Mouse (Mus musculus) liver, adult 2 months (tissue): Measurements from ENCODE around the gene Msh6. TPM values are rescaled to one million over a fixed set of nuclear protein-coding genes. Genes with fewer than 3 reads are reported as not detected.
A peak's percentile ranks its signal among the peaks of the same experiment; 100 is the strongest.
"Not testable (repeated sequence)": the region's sequence is repeated elsewhere in the genome, so short reads cannot be mapped to it uniquely, and the experiment has no call there.

Experiments used
- DNase-seq: peaks from one replicate; pipeline ENCODE4 v3.0.0-alpha.2; 2011; ENCODE audit warnings: low read depth, low spot score; ENCODE audit errors: extremely low read depth
- H3K27ac ChIP-seq: fragments of 200-500 bp; replicated peaks from 2 replicates; pipeline ENCODE4 v1.5.1; 2012; ENCODE audit warnings: low read depth, mild to moderate bottlenecking, control low read depth, inconsistent platforms, low read length; ENCODE audit not compliant: insufficient read depth
- H3K27me3 ChIP-seq: fragments of 200-500 bp; 2 replicates; pipeline ENCODE4 v1.6.1; 2012; ENCODE audit warnings: mild to moderate bottlenecking, moderate library complexity, low read length, inconsistent platforms; ENCODE audit not compliant: control insufficient read depth, insufficient read depth
- H3K36me3 ChIP-seq: fragments of 200-500 bp; 2 replicates; pipeline ENCODE4 v1.6.1; 2012; ENCODE audit warnings: low read length, inconsistent platforms; ENCODE audit not compliant: control insufficient read depth, insufficient read depth
- H3K4me1 ChIP-seq: fragments of 200-500 bp; 2 replicates; pipeline ENCODE4 v1.6.1; 2011; ENCODE audit warnings: low read length; ENCODE audit not compliant: control insufficient read depth, insufficient read depth
- H3K4me3 ChIP-seq: fragments of 200-500 bp; 2 replicates; pipeline ENCODE4 v1.5.1; 2011; ENCODE audit warnings: low read depth, mild to moderate bottlenecking, control low read depth, low read length, moderate library complexity; ENCODE audit not compliant: insufficient read depth
- H3K79me2 ChIP-seq: fragments of 200-500 bp; 2 replicates; pipeline ENCODE4 v1.6.1; 2012; ENCODE audit warnings: inconsistent platforms, mild to moderate bottlenecking, low read length, moderate library complexity; ENCODE audit not compliant: control insufficient read depth, insufficient read depth
- H3K9ac ChIP-seq: fragments of 200-500 bp; 2 replicates; pipeline ENCODE4 v1.6.1; 2012; ENCODE audit warnings: low read depth, mild to moderate bottlenecking, control low read depth, inconsistent platforms, low read length
- CTCF ChIP-seq: fragments of 200-500 bp; IDR thresholded peaks from 2 replicates; pipeline ENCODE4 v1.5.1; 2011; ENCODE audit warnings: low read depth, low read length, control low read depth
- POLR2A ChIP-seq: fragments of 200-500 bp; IDR thresholded peaks from 2 replicates; pipeline ENCODE4 v1.6.1; 2011; ENCODE audit warnings: low read length, control low read depth; ENCODE audit not compliant: insufficient read depth; ENCODE audit errors: extremely low read depth
- WGBS: fragments of 180-500 bp; shearing (Covaris S2); methylation state at CpG from one replicate; pipeline ENCODE4 v1.1.7; 2018; 5-methylcytosine and 5-hydroxymethylcytosine counted together
- polyA plus RNA-seq: library from polyadenylated mRNA; depleted of rRNA; stranded (reverse); fragments of >200 nt; gene quantifications from 2 replicates; pipeline ENCODE4 v1.2.3, GENCODE M21; 2012
- total RNA-seq: library from RNA; depleted of rRNA; stranded (reverse); fragments of >200 nt; gene quantifications from 2 replicates; pipeline ENCODE4 v1.2.3, GENCODE M21; 2014

Msh6 gene
- total and polyA plus RNA-seq, 2 experiments = 1.1 to 7.9 TPM

GRCm38 (mm10) chr17:87957096-87957840, 17.6 kb upstream of the Msh6 start:
- Histone ChIP-seq H3K9ac (no peak overlapping the region), H3K36me3 (no peaks in the 10 kb centered on the region), H3K4me1 (no peaks in the 10 kb centered on the region), H3K27me3 (no peaks in the 10 kb centered on the region), H3K27ac (no peak overlapping the region), H3K79me2 (no peaks in the 10 kb centered on the region), H3K4me3 (no peak overlapping the region)
- no peak for DNase-seq
- WGBS = 81% methylated on average over 12 of the region's 12 CpGs
- no peak for TF ChIP-seq POLR2A
- TF ChIP-seq CTCF = no peak

- H3K27ac ChIP-seq = no peak overlapping the region
- no peak for DNase-seq
- 65% methylated on average over 8 of the region's 8 CpGs for WGBS
Observed at GRCm38 (mm10) chr17:87958283-87958682, 16.6 kb upstream of the Msh6 start.

DNA sequence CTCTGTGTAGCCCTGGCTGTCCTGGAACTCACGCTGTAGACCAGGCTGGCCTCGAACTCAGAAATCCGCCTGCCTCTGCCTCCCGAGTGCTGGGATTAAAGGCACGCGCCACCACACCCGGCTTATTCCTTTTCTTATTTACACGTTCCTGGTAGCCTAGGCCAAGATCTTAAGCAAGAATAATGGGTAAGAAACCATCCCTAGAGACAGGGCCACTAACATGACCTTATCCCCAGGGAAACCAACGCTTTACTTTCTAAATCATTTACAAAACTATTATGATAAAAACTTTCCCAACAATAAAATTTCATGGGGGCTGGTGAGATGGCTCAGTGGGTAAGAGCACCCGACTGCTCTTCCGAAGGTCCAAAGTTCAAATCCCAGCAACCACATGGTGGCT, 15.5 kb upstream of the Msh6 start:
- not testable (repeated sequence) for H3K36me3 ChIP-seq, H3K27ac ChIP-seq, H3K4me1 ChIP-seq, H3K9ac ChIP-seq, H3K79me2 ChIP-seq, H3K27me3 ChIP-seq, H3K4me3 ChIP-seq, DNase-seq
- 92% methylated on average over 11 of the region's 11 CpGs for WGBS

More at GRCm38 (mm10) chr17:87958283-87958682, 16.6 kb upstream of the Msh6 start:
- Histone ChIP-seq H3K27me3 (no peaks in the 10 kb centered on the region), H3K4me1 (no peaks in the 10 kb centered on the region), H3K9ac (no peak overlapping the region), H3K4me3 (no peak overlapping the region), H3K79me2 (no peaks in the 10 kb centered on the region), H3K36me3 (no peaks in the 10 kb centered on the region)
- no peak for TF ChIP-seq POLR2A
- 0 out of 2 replicates have a peak, but pooled peaks have one; percentile 9 for TF ChIP-seq CTCF

DNA sequence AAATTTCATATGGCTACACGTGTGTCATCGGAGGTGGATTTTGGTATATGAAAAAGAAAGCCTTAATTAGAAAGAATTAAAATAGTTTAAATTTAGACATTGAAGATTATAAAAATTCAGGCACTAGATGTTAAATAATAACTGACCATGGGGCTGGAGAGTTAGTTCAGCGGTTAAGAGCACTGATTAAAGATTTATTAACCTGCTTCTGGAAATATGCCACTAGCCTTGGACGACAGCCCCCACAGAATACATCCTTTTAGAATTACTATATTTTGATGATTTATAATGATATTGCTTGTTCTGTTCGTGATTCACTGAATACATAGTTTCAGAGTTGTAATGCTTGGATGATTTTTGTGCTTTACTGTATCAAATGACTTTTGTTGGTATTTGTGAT, 14.9 kb upstream of the Msh6 start:
- DNase-seq, H3K4me3 ChIP-seq, H3K27ac ChIP-seq, H3K27me3 ChIP-seq, H3K79me2 ChIP-seq, H3K9ac ChIP-seq, H3K4me1 ChIP-seq, H3K36me3 ChIP-seq: not testable (repeated sequence)
- 64% methylated on average over 5 of the region's 5 CpGs for WGBS

GRCm38 (mm10) chr17:87963081-87964075, 11.5 kb upstream of the Msh6 start:
- H3K4me1 ChIP-seq = no peaks in the 10 kb centered on the region
- H3K9ac ChIP-seq = no peak overlapping the region
- no peak for DNase-seq
- H3K4me3 ChIP-seq = no peak overlapping the region
- 90% methylated on average over 14 of the region's 14 CpGs for WGBS
- H3K79me2 ChIP-seq = no peaks in the 10 kb centered on the region
- no peak overlapping the region for H3K27ac ChIP-seq
- no peak for TF ChIP-seq POLR2A
- no peak for TF ChIP-seq CTCF
- H3K36me3 ChIP-seq = no peaks in the 10 kb centered on the region
- no peaks in the 10 kb centered on the region for H3K27me3 ChIP-seq

DNA sequence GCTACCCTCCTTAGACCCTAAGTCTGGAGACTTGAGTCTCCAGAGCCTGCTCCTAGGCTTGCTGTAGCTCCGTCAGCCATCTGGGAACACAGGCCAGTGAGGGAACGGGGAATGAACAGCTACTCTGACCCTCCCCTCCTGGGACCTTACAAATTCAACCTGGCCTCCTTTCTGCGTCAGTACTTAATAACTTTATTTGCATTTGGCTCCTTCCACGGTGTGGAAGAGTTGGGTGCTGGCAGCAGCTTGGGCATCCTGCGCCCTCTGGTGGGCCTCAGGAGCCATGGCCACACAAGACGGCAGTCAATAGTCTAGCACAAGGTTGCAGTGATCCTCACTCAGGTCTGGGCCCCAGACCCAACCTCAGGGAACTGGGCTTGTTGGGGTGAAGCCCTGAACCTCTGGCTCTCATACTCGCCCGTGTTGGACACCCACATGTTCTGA, 6.4 kb upstream of the Msh6 start:
- not testable (repeated sequence) for DNase-seq

GRCm38 (mm10) chr17:87971696-87972591, 2.9 kb upstream of the Msh6 start:
- not testable (repeated sequence) for H3K27ac ChIP-seq, H3K79me2 ChIP-seq, H3K4me3 ChIP-seq, H3K4me1 ChIP-seq, DNase-seq, H3K36me3 ChIP-seq, H3K9ac ChIP-seq, H3K27me3 ChIP-seq
- 87% methylated on average over 15 of the region's 15 CpGs for WGBS

More for the DNA sequence above, 6.4 kb upstream of the Msh6 start:
- H3K79me2 ChIP-seq, H3K4me1 ChIP-seq, H3K4me3 ChIP-seq, H3K36me3 ChIP-seq, H3K27ac ChIP-seq, H3K27me3 ChIP-seq, H3K9ac ChIP-seq: not testable (repeated sequence)
- 47% methylated on average over 7 of the region's 8 CpGs for WGBS
